Mouse (Mus musculus) kidney, adult 2 months (tissue): ENCODE results near the gene Rnf185. TPM values are rescaled to one million over a fixed set of nuclear protein-coding genes. Genes with fewer than 3 reads are reported as not detected.

Source experiments
- DNase-seq: peaks from one replicate; pipeline ENCODE4 v3.0.0; 2021
- H3K27ac ChIP-seq: fragments of 200-500 bp; 2 replicates; pipeline ENCODE4 v1.5.1; 2012; ENCODE audit warnings: low read depth, low read length, control low read depth, inconsistent platforms; ENCODE audit not compliant: insufficient read depth
- H3K27me3 ChIP-seq: fragments of 200-500 bp; replicated peaks from 2 replicates; pipeline ENCODE4 v1.6.1; 2012; ENCODE audit warnings: mild to moderate bottlenecking, moderate library complexity, low read length, inconsistent platforms; ENCODE audit not compliant: control insufficient read depth, insufficient read depth
- H3K36me3 ChIP-seq: fragments of 200-500 bp; 2 replicates; pipeline ENCODE4 v1.6.1; 2012; ENCODE audit warnings: mild to moderate bottlenecking, moderate library complexity, low read length, inconsistent platforms; ENCODE audit not compliant: control insufficient read depth, insufficient read depth
- H3K4me1 ChIP-seq: fragments of 200-500 bp; 2 replicates; pipeline ENCODE4 v1.6.1; 2011; ENCODE audit warnings: low read length; ENCODE audit not compliant: control insufficient read depth, insufficient read depth
- H3K4me3 ChIP-seq: fragments of 200-500 bp; 2 replicates; pipeline ENCODE4 v1.5.1; 2011; ENCODE audit warnings: mild to moderate bottlenecking, low read depth, low read length, control low read depth; ENCODE audit not compliant: insufficient read depth
- CTCF ChIP-seq: fragments of 200-500 bp; conservative IDR thresholded peaks from 2 replicates; pipeline ENCODE4 v1.5.1; 2011; ENCODE audit warnings: low read depth, mild to moderate bottlenecking, control low read depth, low read length, moderate library complexity, mixed read lengths; ENCODE audit not compliant: insufficient read depth, insufficient read length
- POLR2A ChIP-seq: fragments of 200-500 bp; IDR thresholded peaks from one replicate; pipeline ENCODE4 v1.6.1; 2011; ENCODE audit warnings: low read depth, low read length, control low read depth
- whole genome bisulfite sequencing: fragments of 180-500 bp; shearing (Covaris S2); methylation state at CpG from one replicate; pipeline ENCODE4 v1.1.7; 2018; 5-methylcytosine and 5-hydroxymethylcytosine counted together
- polyA plus RNA-seq: library from polyadenylated mRNA; depleted of rRNA; stranded (reverse); fragments of >200 nt; gene quantifications from 2 replicates; pipeline ENCODE4 v1.2.3, GENCODE M21; 2012; rRNA removed

The Rnf185 gene
- polyA plus RNA-seq, 1 experiment = 49.4 TPM

- Histone ChIP-seq H3K4me1 (no peaks in the 10 kb centered on the region), H3K27me3 (no peaks in the 10 kb centered on the region), H3K4me3 (no peak overlapping the region), H3K27ac (no peak overlapping the region), H3K36me3 (no peaks in the 10 kb centered on the region)
- TF ChIP-seq POLR2A (no peak), CTCF (no peak)
- no peak for DNase-seq
- 79% methylated on average over 7 of the region's 7 CpGs for WGBS
These were observed 85.8 kb downstream of the Rnf185 start for GRCm38 (mm10) chr11:3366411-3366810.

Other genes with a start within 250 kb of the Rnf185 start
- gene Eif4enif1, start 250.0 kb downstream of the Rnf185 start, polyA plus RNA-seq = 32.0 and 32.8 TPM in 2 replicates
- 25.4 and 28.4 TPM in 2 replicates for gene Drg1, start 185.9 kb downstream of the Rnf185 start, polyA plus RNA-seq
- gene Patz1, start 163.5 kb downstream of the Rnf185 start, polyA plus RNA-seq = 36.3 and 43.1 TPM in 2 replicates
- gene Pik3ip1, start 122.0 kb downstream of the Rnf185 start, polyA plus RNA-seq = 8.5 and 12.6 TPM in 2 replicates
- 41.3 and 48.7 TPM in 2 replicates for gene Limk2, start 43.2 kb downstream of the Rnf185 start, polyA plus RNA-seq
- gene Pla2g3, start 35.9 kb upstream of the Rnf185 start, polyA plus RNA-seq = 0.19 and 0.27 TPM in 2 replicates
- 24.0 and 28.0 TPM in 2 replicates for gene Inpp5j, start 52.5 kb upstream of the Rnf185 start, polyA plus RNA-seq
- 136 and 163 TPM in 2 replicates for gene Selenom, start 62.3 kb upstream of the Rnf185 start, polyA plus RNA-seq
- 52.3 and 57.2 TPM in 2 replicates for gene Smtn, start 88.2 kb upstream of the Rnf185 start, polyA plus RNA-seq
- gene Morc2a, start 196.8 kb upstream of the Rnf185 start, polyA plus RNA-seq = 8.6 and 9.2 TPM in 2 replicates